Mouse (Mus musculus) stomach, embryonic 15.5 days (tissue): ENCODE measurements around the gene Cyp2c23. TPM values are rescaled to one million over a fixed set of nuclear protein-coding genes. Genes with fewer than 3 reads are reported as not detected.

Experiments
- ATAC-seq: fragments of 200-750 bp; cut with Nextera tagmentation; 2 replicates; pipeline ENCODE4 v1.8.0; 2017; ENCODE audit warnings: low read depth, moderate number of reproducible peaks, moderate TSS enrichment; ENCODE audit not compliant: insufficient read depth, low FRiP score
- H3K27ac ChIP-seq: fragments of 300-500 bp; sonication (generic); 2 replicates; pipeline ENCODE4 v1.5.1; 2015; ENCODE audit warnings: mild to moderate bottlenecking, inconsistent platforms
- H3K27me3 ChIP-seq: fragments of 300-500 bp; sonication (generic); replicated peaks from 2 replicates; pipeline ENCODE4 v1.6.1; 2015; ENCODE audit warnings: inconsistent platforms
- H3K36me3 ChIP-seq: fragments of 300-500 bp; sonication (generic); 2 replicates; pipeline ENCODE4 v1.6.1; 2015; ENCODE audit warnings: inconsistent platforms
- H3K4me1 ChIP-seq: fragments of 300-500 bp; sonication (generic); 2 replicates; pipeline ENCODE4 v1.6.1; 2015; ENCODE audit warnings: inconsistent platforms
- H3K4me2 ChIP-seq: fragments of 300-500 bp; sonication (generic); 2 replicates; pipeline ENCODE4 v1.6.1; 2015; ENCODE audit warnings: mild to moderate bottlenecking, inconsistent platforms
- H3K4me3 ChIP-seq: fragments of 300-500 bp; sonication (generic); replicated peaks from 2 replicates; pipeline ENCODE4 v1.5.1; 2015; ENCODE audit warnings: inconsistent platforms
- H3K9ac ChIP-seq: fragments of 300-500 bp; sonication (generic); 2 replicates; pipeline ENCODE4 v1.6.1; 2015; ENCODE audit warnings: inconsistent platforms
- H3K9me3 ChIP-seq: fragments of 300-500 bp; sonication (generic); 2 replicates; pipeline ENCODE4 v1.6.1; 2016; ENCODE audit warnings: inconsistent platforms
- WGBS: fragments of 180-500 bp; shearing (Covaris S2); methylation state at CpG from one replicate; pipeline ENCODE4 v1.1.7; 2015; 5-methylcytosine and 5-hydroxymethylcytosine counted together
- polyA plus RNA-seq: library from polyadenylated mRNA; unstranded; fragments of >200 nt; fragmentation: Nextera tagmentation; extraction: Ambion mirVana; gene quantifications from 2 replicates; pipeline ENCODE4 v1.2.1, GENCODE M21; 2015

Cyp2c23 gene
- 2.2 and 3.4 TPM in 2 replicates for polyA plus RNA-seq

- 71% methylated on average over 8 of the region's 8 CpGs for WGBS
- Histone ChIP-seq H3K4me2 (no peak within 1 kb of the TSS), H3K9me3 (no peaks in the 10 kb centered on the region), H3K4me1 (no peaks in the 10 kb centered on the region), H3K4me3 (no peak within 1 kb of the TSS), H3K9ac (no peak within 1 kb of the TSS), H3K27ac (no peak within 1 kb of the TSS), H3K27me3 (no peaks in the 10 kb centered on the region), H3K36me3 (no peaks in the 10 kb centered on the region)
- ATAC-seq: no peak
These were observed at the start of gene Cyp2c23 for GRCm38 (mm10) chr19:44028972-44029371. Cyp2c23 (minus strand) TSS chr19:44029208.

GRCm38 (mm10) chr19:44077024-44077423 is 48.0 kb upstream of the Cyp2c23 start:
- ATAC-seq: no peak
- Histone ChIP-seq H3K4me1 (no peaks in the 10 kb centered on the region), H3K9me3 (no peaks in the 10 kb centered on the region), H3K36me3 (peaks cover 22% of the 10 kb centered on the region), H3K27ac (no peak overlapping the region), H3K27me3 (no peaks in the 10 kb centered on the region), H3K4me2 (no peak overlapping the region), H3K9ac (no peak overlapping the region), H3K4me3 (no peak overlapping the region)
- WGBS: 88% methylated on average over 4 of the region's 4 CpGs

- Histone ChIP-seq H3K36me3 (peaks cover 22% of the 10 kb centered on the region), H3K4me1 (no peaks in the 10 kb centered on the region), H3K4me3 (no peak overlapping the region), H3K4me2 (no peak overlapping the region), H3K27me3 (no peaks in the 10 kb centered on the region), H3K9ac (no peak overlapping the region), H3K27ac (no peak overlapping the region), H3K9me3 (no peaks in the 10 kb centered on the region)
- WGBS: 83% methylated on average over 9 of the region's 9 CpGs
- ATAC-seq: no peak
These were observed 47.4 kb upstream of the Cyp2c23 start for GRCm38 (mm10) chr19:44076457-44076856.

DNA sequence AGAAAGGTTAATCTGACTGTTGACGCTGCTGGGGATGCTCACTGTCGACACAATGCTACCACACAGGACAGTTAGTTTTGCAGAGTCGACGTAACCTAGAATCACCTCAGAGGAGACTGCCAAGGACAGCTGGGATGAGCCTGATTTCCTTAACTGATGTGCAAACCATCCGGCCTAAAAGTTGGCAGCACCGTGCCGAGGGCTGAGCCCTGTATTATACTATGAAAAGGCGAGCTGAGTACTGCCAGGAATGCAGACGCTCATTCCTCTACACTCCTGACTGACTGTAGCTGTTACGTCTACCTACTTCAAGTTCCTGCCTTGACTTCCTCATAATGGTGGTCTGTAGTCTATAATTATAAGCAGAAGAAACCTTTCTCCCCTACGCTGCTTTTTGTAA is 46.0 kb upstream of the Cyp2c23 start:
- no peaks in the 10 kb centered on the region for H3K27me3 ChIP-seq
- H3K4me2 ChIP-seq: no peak overlapping the region
- H3K4me3 ChIP-seq: no peak overlapping the region
- H3K4me1 ChIP-seq: peaks cover 3% of the 10 kb centered on the region; the same call in 1 of the 2 replicates
- no peaks in the 10 kb centered on the region for H3K9me3 ChIP-seq
- H3K9ac ChIP-seq: no peak overlapping the region
- ATAC-seq: no peak
- no peak overlapping the region for H3K27ac ChIP-seq
- WGBS: 84% methylated on average over 11 of the region's 11 CpGs
- peaks cover 22% of the 10 kb centered on the region for H3K36me3 ChIP-seq

DNA sequence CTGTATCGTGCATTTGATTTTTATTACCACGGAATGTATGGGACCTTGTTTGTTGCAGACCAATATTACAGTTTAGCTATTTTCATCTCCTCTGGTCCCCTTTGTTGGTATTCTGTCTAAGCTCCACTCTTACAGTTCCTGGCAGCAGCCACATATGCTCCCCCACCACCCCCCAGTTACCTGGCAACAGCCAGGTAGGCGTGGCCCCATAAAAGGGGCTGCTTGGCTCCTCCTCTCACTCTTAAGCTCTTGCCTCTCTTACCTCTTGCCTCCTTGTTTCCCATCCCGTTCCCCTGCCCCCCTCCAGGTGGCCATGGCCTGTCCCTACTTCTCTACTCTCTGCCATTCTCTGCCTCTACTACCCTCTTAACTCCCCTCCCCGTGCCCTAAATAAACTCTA is 42.2 kb upstream of the Cyp2c23 start:
- WGBS: 62% methylated on average over 5 of the region's 5 CpGs
- Histone ChIP-seq H3K9ac (no peak overlapping the region), H3K4me2 (no peak overlapping the region), H3K4me1 (peaks cover 8% of the 10 kb centered on the region), H3K4me3 (no peak overlapping the region), H3K9me3 (no peaks in the 10 kb centered on the region), H3K27me3 (no peaks in the 10 kb centered on the region), H3K36me3 (peaks cover 11% of the 10 kb centered on the region), H3K27ac (no peak overlapping the region)
- no peak for ATAC-seq

DNA sequence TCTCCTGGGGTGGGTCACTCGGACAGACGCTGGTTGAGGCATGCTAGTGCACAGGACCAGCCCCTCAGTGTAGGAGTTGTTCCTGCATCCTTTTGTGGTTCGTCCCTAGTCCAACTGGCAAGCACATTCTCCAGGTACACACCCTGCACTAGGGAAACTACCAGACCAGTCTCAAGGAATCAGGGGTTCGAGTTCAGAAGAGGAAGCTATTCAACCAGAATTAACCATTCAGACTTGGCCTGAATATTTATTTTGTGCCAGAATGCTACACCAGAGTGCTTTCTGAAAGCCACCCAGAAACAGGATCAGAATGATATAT is 40.9 kb upstream of the Cyp2c23 start:
- H3K9ac ChIP-seq: peak overlapping the region; percentile 32; the same call in 1 of the 2 replicates
- peak overlapping the region; percentile 28; the same call in 1 of the 2 replicates for H3K27ac ChIP-seq
- peaks cover 8% of the 10 kb centered on the region for H3K4me1 ChIP-seq
- no peaks in the 10 kb centered on the region for H3K27me3 ChIP-seq
- H3K36me3 ChIP-seq: peaks cover 6% of the 10 kb centered on the region; the same call in 1 of the 2 replicates
- H3K9me3 ChIP-seq: no peaks in the 10 kb centered on the region
- 6% methylated on average over 4 of the region's 4 CpGs for WGBS
- ATAC-seq: no peak
- H3K4me3 ChIP-seq: peak overlapping the region; percentile 82
- peak overlapping the region; percentile 87 for H3K4me2 ChIP-seq

GRCm38 (mm10) chr19:44069121-44069913 is 40.3 kb upstream of the Cyp2c23 start, which contains the start of gene Erlin1:
Erlin1 (minus strand) TSS chr19:44069785.
- H3K27ac ChIP-seq: peak within 1 kb of the TSS; percentile 69
- H3K4me1 ChIP-seq: peaks cover 8% of the 10 kb centered on the region
- H3K9me3 ChIP-seq: no peaks in the 10 kb centered on the region
- H3K27me3 ChIP-seq: no peaks in the 10 kb centered on the region
- peak within 1 kb of the TSS; percentile 87 for H3K4me2 ChIP-seq
- under 1% methylated on average over 75 of the region's 75 CpGs for WGBS
- peak within 1 kb of the TSS; percentile 68 for H3K9ac ChIP-seq
- peak within 1 kb of the TSS; percentile 82 for H3K4me3 ChIP-seq
- ATAC-seq: peak; percentile 90
- peaks cover 6% of the 10 kb centered on the region; the same call in 1 of the 2 replicates for H3K36me3 ChIP-seq

- Histone ChIP-seq H3K27ac (no peak overlapping the region), H3K9ac (no peak overlapping the region)
These were observed 39.2 kb upstream of the Cyp2c23 start for GRCm38 (mm10) chr19:44068232-44068631.

DNA sequence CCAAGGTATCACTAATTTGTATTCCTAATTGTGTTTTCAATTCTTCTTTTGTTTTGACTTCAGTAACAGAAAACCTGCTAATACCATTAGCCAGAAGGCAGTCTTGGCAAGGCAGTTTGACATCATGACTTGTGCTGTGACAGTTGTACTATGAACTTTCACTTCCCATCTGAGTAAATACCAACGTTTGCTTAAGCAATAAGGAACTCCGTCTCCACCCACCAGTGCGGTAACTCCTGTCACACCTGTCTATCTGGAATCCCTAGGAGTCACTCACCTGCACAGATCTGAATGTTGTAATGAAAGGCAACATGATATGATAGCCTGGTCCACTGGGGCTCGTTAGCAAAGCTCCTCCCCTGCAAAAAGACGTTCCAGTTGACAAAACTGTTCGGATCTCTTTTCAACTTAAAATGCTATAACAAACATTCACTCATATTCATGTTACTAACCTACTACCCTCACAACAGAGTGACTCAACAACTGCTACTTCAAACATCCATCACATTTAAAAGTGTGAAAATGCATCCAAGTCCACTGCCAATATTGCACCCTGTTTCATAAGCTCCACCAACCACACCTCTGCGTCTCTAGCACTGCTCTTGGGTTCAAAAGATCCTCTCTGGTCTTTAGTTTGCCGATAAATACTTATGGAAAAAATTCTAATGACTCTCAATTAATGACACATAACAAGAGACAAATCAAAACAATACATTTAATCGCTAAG is 38.5 kb upstream of the Cyp2c23 start:
- no peak for ATAC-seq

More at GRCm38 (mm10) chr19:44068232-44068631, 39.2 kb upstream of the Cyp2c23 start:
- H3K4me1 ChIP-seq: peaks cover 8% of the 10 kb centered on the region
- H3K36me3 ChIP-seq: peaks cover 6% of the 10 kb centered on the region; the same call in 1 of the 2 replicates
- WGBS: 69% methylated on average over 4 of the region's 4 CpGs
- no peak for ATAC-seq
- peak overlapping the region; percentile 82; the same call in 1 of the 2 replicates for H3K4me3 ChIP-seq
- no peaks in the 10 kb centered on the region for H3K27me3 ChIP-seq
- H3K4me2 ChIP-seq: peak overlapping the region; percentile 87
- no peaks in the 10 kb centered on the region for H3K9me3 ChIP-seq

GRCm38 (mm10) chr19:44064734-44065133 is 35.7 kb upstream of the Cyp2c23 start:
- Histone ChIP-seq H3K4me2 (no peak overlapping the region), H3K4me3 (no peak overlapping the region), H3K27me3 (no peaks in the 10 kb centered on the region), H3K36me3 (0 out of 2 replicates have a peak, but pooled peaks cover 6% of the 10 kb centered on the region), H3K27ac (no peak overlapping the region), H3K9me3 (no peaks in the 10 kb centered on the region), H3K4me1 (peaks cover 3% of the 10 kb centered on the region; the same call in 1 of the 2 replicates), H3K9ac (no peak overlapping the region)
- ATAC-seq: no peak
- 78% methylated on average over 2 of the region's 2 CpGs for WGBS

More for the DNA sequence above, 38.5 kb upstream of the Cyp2c23 start:
- Histone ChIP-seq H3K9me3 (no peaks in the 10 kb centered on the region), H3K4me3 (no peak overlapping the region), H3K27ac (no peak overlapping the region), H3K9ac (no peak overlapping the region), H3K36me3 (0 out of 2 replicates have a peak, but pooled peaks cover 2% of the 10 kb centered on the region), H3K4me2 (peak overlapping the region; percentile 9; the same call in 1 of the 2 replicates), H3K27me3 (no peaks in the 10 kb centered on the region), H3K4me1 (peaks cover 8% of the 10 kb centered on the region)
- WGBS: 64% methylated on average over 9 of the region's 9 CpGs

GRCm38 (mm10) chr19:44063773-44064172 is 34.8 kb upstream of the Cyp2c23 start:
- Histone ChIP-seq H3K27me3 (no peaks in the 10 kb centered on the region), H3K36me3 (peaks cover 11% of the 10 kb centered on the region; the same call in 1 of the 2 replicates), H3K27ac (no peak overlapping the region), H3K4me3 (no peak overlapping the region), H3K9me3 (no peaks in the 10 kb centered on the region), H3K9ac (no peak overlapping the region), H3K4me2 (no peak overlapping the region), H3K4me1 (0 out of 2 replicates have a peak, but pooled peaks cover 3% of the 10 kb centered on the region)
- no peak for ATAC-seq
- WGBS: 76% methylated on average over 7 of the region's 7 CpGs

DNA sequence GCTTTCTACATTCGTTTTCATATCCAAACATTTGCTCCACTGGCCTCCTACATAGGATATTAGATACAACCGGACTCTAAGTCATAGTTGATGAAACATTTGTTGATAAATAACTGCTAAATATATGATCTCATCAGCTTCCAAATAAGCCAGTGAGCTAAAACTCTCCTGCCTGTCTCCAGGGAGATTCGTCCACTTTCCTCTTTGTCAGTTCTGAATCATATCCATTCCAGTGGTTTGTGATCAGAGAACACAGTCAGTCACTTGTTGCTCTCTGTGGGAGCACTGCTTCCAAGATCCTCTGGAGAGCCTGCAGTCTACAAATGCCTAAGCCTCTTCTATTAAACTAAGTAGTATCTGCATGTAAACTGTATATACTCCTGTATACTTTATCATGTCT is 31.2 kb upstream of the Cyp2c23 start:
- ATAC-seq: no peak
- Histone ChIP-seq H3K4me1 (no peaks in the 10 kb centered on the region), H3K36me3 (peaks cover 26% of the 10 kb centered on the region), H3K9me3 (no peaks in the 10 kb centered on the region), H3K4me2 (no peak overlapping the region), H3K9ac (no peak overlapping the region), H3K27me3 (no peaks in the 10 kb centered on the region), H3K27ac (no peak overlapping the region), H3K4me3 (no peak overlapping the region)
- WGBS: 81% methylated on average over 3 of the region's 3 CpGs
